Mouse (Mus musculus): ENCODE measurements at regions not wholly inside any gene's neighbourhood (a gene's known extent, or its start where the extent isn't known, plus 50 kb on each side); places are given as distances from the start of the nearest gene placed in this dataset.

DNA sequence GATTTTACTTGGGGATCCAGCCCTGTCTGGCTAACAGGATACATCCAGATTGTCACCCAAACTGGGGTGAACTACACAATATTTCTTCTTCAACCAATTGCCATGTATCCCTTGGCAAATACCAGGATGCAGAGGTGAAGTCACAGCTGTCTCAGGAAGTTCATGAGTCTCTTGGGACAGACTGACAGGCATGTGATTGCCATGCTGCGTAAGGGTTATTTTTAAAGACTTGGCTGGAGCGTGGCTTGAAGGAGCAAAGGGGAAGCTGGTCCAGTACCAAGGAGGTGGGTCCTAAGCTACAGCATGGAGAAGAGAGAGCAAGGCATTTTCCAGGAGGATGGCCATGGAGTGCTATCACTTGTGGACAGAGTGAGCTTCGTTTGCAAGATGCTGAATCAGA, 55.8 kb upstream of the Csf1 start:
- TF ChIP-seq POLR2A (IDR thresholded peaks at IDR 0.05; ENCODE audit: low read depth, low read length) (no peak), CTCF (IDR thresholded peaks at IDR 0.05; ENCODE audit: borderline replicate concordance, insufficient read depth, low read length) (no peak)
- Histone ChIP-seq H3K4me1 (ENCODE audit: control insufficient read depth, insufficient read depth, low read length) (peaks cover 5% of the 10 kb centered on the region; the same call in 1 of the 2 replicates), H3K27ac (ENCODE audit: insufficient read depth, low read length) (no peak overlapping the region), H3K4me3 (ENCODE audit: insufficient read depth, low read length) (no peak overlapping the region)

- H3K27ac ChIP-seq (ENCODE audit: insufficient read depth, low read length): no peak overlapping the region
Observed at GRCm38 (mm10) chr3:107814280-107814679, 54.0 kb upstream of the Csf1 start.

DNA sequence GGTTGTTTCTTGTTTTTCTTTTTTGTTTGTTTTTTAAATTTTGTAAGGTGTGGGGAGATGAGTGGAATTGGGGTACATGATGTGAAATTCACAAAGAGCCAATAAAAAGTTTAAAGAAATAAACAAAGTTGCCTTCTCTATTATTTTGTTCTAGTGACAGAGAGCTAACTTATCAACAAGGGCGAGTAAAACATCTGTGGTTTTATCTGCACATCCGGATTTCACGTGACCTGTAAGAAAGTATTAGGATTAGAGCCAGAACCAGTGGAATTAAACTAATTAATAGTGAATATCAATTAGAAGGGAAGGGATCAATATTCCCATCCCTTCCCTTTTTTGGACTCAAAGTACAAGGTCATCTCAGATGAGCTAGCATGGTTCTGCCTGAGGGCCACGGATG, 52.6 kb upstream of the Csf1 start:
- Histone ChIP-seq H3K4me3 (ENCODE audit: insufficient read depth, low read length) (no peak overlapping the region), H3K4me1 (ENCODE audit: control insufficient read depth, insufficient read depth, low read length) (peaks cover 4% of the 10 kb centered on the region; the same call in 1 of the 2 replicates)
- TF ChIP-seq POLR2A (IDR thresholded peaks at IDR 0.05; ENCODE audit: low read depth, low read length) (no peak), CTCF (IDR thresholded peaks at IDR 0.05; ENCODE audit: borderline replicate concordance, insufficient read depth, low read length) (no peak)

More at GRCm38 (mm10) chr3:107814280-107814679, 54.0 kb upstream of the Csf1 start:
- Histone ChIP-seq H3K4me1 (ENCODE audit: control insufficient read depth, insufficient read depth, low read length) (peaks cover 7% of the 10 kb centered on the region; the same call in 1 of the 2 replicates), H3K4me3 (ENCODE audit: insufficient read depth, low read length) (no peak overlapping the region)
- TF ChIP-seq POLR2A (IDR thresholded peaks at IDR 0.05; ENCODE audit: low read depth, low read length) (no peak), CTCF (IDR thresholded peaks at IDR 0.05; ENCODE audit: borderline replicate concordance, insufficient read depth, low read length) (no peak)

DNA sequence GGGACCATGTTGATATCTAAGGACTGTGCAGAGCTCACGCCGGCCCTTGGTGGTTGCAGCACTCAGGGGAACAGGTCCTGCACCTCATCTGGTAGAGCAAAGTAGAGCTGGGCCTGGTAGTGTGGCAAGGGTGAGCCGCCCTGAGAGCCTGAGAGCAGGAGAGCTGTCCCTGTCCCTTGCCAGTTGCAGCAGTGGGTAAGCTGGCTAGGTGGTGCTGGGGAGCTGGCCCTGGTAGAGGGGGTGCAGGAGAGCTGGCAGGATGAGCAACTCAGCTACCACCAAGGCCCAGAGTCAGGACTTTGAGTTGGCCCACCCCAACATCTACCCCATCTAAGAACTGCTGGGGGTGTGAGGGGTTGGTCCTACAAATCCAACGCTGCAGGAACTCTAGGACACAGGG, 52.1 kb upstream of the Csf1 start:
- peaks cover 4% of the 10 kb centered on the region; the same call in 1 of the 2 replicates for H3K4me1 ChIP-seq (ENCODE audit: control insufficient read depth, insufficient read depth, low read length)
- no peak overlapping the region for H3K4me3 ChIP-seq (ENCODE audit: insufficient read depth, low read length)
- no peak overlapping the region for H3K27ac ChIP-seq (ENCODE audit: insufficient read depth, low read length)
- TF ChIP-seq CTCF (IDR thresholded peaks at IDR 0.05; ENCODE audit: borderline replicate concordance, insufficient read depth, low read length) (no peak), POLR2A (IDR thresholded peaks at IDR 0.05; ENCODE audit: low read depth, low read length) (no peak)

More for the DNA sequence above, 52.6 kb upstream of the Csf1 start:
- no peak overlapping the region for H3K27ac ChIP-seq (ENCODE audit: insufficient read depth, low read length)

DNA sequence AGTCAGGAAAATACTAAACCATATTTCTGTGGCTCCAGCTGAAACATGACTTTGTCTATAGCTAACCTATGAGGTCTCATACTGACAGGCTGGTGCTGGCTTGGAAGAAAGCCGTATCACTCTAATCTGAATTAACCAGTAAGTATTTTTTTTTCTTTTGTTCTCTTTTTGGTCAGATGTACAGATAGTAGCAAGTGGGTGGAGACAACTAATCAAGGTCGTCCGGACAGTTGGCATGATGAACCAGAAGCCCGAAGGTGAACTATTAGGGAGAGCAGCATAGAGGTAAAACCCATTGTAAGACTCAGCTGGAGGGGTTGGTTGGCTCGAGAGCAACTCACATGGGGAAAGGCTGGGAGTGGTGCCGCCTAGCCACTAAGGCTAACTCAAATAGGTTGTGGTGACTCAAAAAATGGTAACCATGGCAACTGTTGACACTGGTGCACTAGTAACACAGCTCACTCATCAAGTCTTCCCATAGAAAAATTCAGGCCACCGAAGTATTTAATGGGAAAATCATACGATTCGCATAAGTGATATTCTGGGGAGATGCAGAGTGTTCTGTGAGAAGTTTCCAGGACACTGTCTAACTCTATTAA, 50.3 kb upstream of the Csf1 start:
- Histone ChIP-seq H3K27ac (ENCODE audit: insufficient read depth, low read length) (no peak overlapping the region), H3K4me1 (ENCODE audit: control insufficient read depth, insufficient read depth, low read length) (peaks cover 4% of the 10 kb centered on the region; the same call in 1 of the 2 replicates), H3K4me3 (ENCODE audit: insufficient read depth, low read length) (no peak overlapping the region)
- TF ChIP-seq POLR2A (IDR thresholded peaks at IDR 0.05; ENCODE audit: low read depth, low read length) (no peak), CTCF (IDR thresholded peaks at IDR 0.05; ENCODE audit: borderline replicate concordance, insufficient read depth, low read length) (no peak)
